Mouse (Mus musculus) cerebellum, adult 2 months (tissue): ENCODE results near the gene Hormad2.

ENCODE experiments used
- CTCF ChIP-seq: fragments of 200-500 bp; IDR thresholded peaks from 2 replicates; pipeline ENCODE4 v1.5.1; 2011; ENCODE audit warnings: low read depth, mild to moderate bottlenecking, control low read depth, low read length, moderate library complexity, borderline replicate concordance; ENCODE audit not compliant: insufficient read depth
- POLR2A ChIP-seq: fragments of 200-500 bp; IDR thresholded peaks from 2 replicates; pipeline ENCODE4 v1.6.1; 2011; ENCODE audit warnings: low read length, control low read depth, borderline replicate concordance; ENCODE audit not compliant: insufficient read depth

- TF ChIP-seq CTCF (no peak), POLR2A (no peak)
These were observed 36.6 kb downstream of the Hormad2 start for GRCm38 (mm10) chr11:4404277-4404676.
